Mouse (Mus musculus) heart, embryonic 12.5 days (tissue): ENCODE measurements around the gene Cckbr. TPM values are rescaled to one million over a fixed set of nuclear protein-coding genes. Genes with fewer than 3 reads are reported as not detected.

Experiments
- ATAC-seq: fragments of 200-750 bp; cut with Nextera tagmentation; 2 replicates; pipeline ENCODE4 v1.8.0; 2017; ENCODE audit warnings: moderate TSS enrichment, moderate library complexity; ENCODE audit not compliant: insufficient number of reproducible peaks, low FRiP score
- H3K27ac ChIP-seq: fragments of 300-500 bp; sonication (generic); 2 replicates; pipeline ENCODE4 v1.5.1; 2016; ENCODE audit warnings: mild to moderate bottlenecking, moderate library complexity; ENCODE audit not compliant: poor library complexity, severe bottlenecking
- H3K27me3 ChIP-seq: fragments of 300-500 bp; sonication (generic); replicated peaks from 2 replicates; pipeline ENCODE4 v1.6.1; 2016; ENCODE audit warnings: mild to moderate bottlenecking, moderate library complexity
- H3K36me3 ChIP-seq: fragments of 300-500 bp; sonication (generic); 2 replicates; pipeline ENCODE4 v1.6.1; 2016; ENCODE audit warnings: mild to moderate bottlenecking, moderate library complexity
- H3K4me1 ChIP-seq: fragments of 300-500 bp; sonication (generic); replicated peaks from 2 replicates; pipeline ENCODE4 v1.6.1; 2016; ENCODE audit warnings: mild to moderate bottlenecking
- H3K4me2 ChIP-seq: fragments of 300-500 bp; sonication (generic); 2 replicates; pipeline ENCODE4 v1.6.1; 2016; ENCODE audit warnings: mild to moderate bottlenecking, moderate library complexity
- H3K4me3 ChIP-seq: fragments of 300-500 bp; sonication (generic); 2 replicates; pipeline ENCODE4 v1.5.1; 2016; ENCODE audit warnings: mild to moderate bottlenecking
- H3K9ac ChIP-seq: fragments of 300-500 bp; sonication (generic); 2 replicates; pipeline ENCODE4 v1.6.1; 2016; ENCODE audit warnings: mild to moderate bottlenecking, moderate library complexity
- H3K9me3 ChIP-seq: fragments of 300-500 bp; sonication (generic); replicated peaks from 2 replicates; pipeline ENCODE4 v1.6.1; 2016; ENCODE audit warnings: mild to moderate bottlenecking, moderate library complexity
- WGBS: fragments of 180-500 bp; shearing (Covaris S2); methylation state at CpG from one replicate; pipeline ENCODE4 v1.1.7; 2016; 5-methylcytosine and 5-hydroxymethylcytosine counted together
- polyA plus RNA-seq: library from polyadenylated mRNA; unstranded; fragments of >200 nt; fragmentation: Nextera tagmentation; extraction: Ambion mirVana; gene quantifications from 2 replicates; pipeline ENCODE4 v1.2.1, GENCODE M21; 2016

Gene Cckbr
- not detected in 2 replicates for polyA plus RNA-seq

DNA sequence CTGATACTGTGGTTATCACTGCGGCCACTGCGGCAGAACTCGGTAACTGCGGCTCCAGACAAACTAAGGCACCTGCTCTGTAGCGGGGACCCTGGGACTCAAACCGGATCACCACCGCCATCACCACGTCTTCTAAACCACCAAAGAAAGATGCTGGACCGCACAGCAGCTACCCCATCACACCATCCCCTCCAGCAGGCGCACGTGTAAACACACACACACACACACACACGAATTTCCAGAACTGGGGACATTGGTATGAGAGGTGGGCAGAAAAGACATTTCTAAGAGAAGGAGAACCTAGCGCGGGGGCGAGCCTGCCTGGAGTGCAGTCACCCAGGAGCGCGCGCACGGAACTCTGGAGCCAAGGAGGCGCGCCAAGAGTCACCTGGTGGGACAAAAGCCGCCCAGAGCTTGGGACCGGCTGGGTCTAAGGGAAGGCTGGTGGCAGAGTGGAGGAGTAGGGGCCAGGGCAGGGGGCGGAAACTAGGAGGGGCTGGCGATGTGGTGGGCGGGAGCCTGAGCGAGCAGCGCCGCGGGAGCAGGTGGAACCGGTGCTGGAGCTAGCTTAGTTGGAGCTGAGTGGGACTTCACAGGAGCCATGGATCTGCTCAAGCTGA is at the start of gene Cckbr:
TSS of gene Cckbr (plus strand) at position 308 of the 620 bp plus-strand sequence.
- H3K9ac ChIP-seq: peak within 1 kb of the TSS; percentile 31; the same call in 1 of the 2 replicates
- H3K27me3 ChIP-seq: peaks cover 66% of the 10 kb centered on the region
- no peaks in the 10 kb centered on the region for H3K9me3 ChIP-seq
- no peak within 1 kb of the TSS for H3K27ac ChIP-seq
- peak within 1 kb of the TSS; percentile 50 for H3K4me3 ChIP-seq
- WGBS: 3% methylated on average over 31 of the region's 31 CpGs
- H3K4me2 ChIP-seq: peak within 1 kb of the TSS; percentile 91
- peaks cover 16% of the 10 kb centered on the region; the same call in 1 of the 2 replicates for H3K4me1 ChIP-seq
- H3K36me3 ChIP-seq: no peaks in the 10 kb centered on the region
- ATAC-seq: peak; percentile 73

DNA sequence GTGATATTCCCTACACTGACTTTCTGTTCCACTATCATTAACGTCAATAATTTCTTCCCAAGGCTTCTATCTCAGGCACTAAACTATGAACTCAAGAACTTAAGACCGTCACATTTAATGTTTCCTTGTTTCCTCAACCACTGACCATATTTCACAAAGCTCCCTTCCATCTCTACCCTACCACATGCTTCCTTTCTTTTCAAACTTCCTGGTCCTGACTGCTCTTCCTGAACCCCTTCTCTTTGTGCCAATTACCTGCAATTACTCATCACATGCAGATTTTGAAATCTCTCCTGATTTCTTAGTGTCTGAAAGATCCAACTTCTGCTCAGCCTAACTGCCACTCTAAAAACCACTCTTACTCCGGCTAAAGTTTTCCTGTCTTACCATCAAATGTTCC is 45.2 kb upstream of the Cckbr start:
- WGBS: 88% methylated on average over 3 of the region's 3 CpGs
- no peak for ATAC-seq
- no peak overlapping the region for H3K4me2 ChIP-seq
- H3K4me3 ChIP-seq: no peak overlapping the region
- no peak overlapping the region for H3K9ac ChIP-seq
- no peaks in the 10 kb centered on the region for H3K27me3 ChIP-seq
- no peaks in the 10 kb centered on the region for H3K9me3 ChIP-seq
- peaks cover 82% of the 10 kb centered on the region for H3K36me3 ChIP-seq
- H3K4me1 ChIP-seq: no peaks in the 10 kb centered on the region
- H3K27ac ChIP-seq: no peak overlapping the region

DNA sequence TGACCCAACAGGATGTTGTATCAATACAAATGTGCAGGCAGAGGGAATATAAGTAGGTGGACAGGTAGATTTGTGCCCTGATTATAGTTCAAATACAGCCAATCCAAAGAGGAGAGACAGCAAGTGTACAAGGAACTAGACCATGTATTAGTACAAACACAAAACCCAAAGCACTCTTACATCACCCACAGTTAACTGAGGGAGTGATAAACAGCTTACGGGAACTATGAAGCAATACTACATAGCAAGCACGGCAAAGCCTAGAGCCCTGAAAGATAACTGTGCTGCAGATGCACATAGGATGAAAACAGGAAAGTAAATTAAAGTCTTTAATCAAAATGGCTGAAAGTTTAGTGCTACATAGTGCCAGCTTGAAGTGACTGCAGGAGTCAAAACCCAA is 37.8 kb upstream of the Cckbr start:
- WGBS: 94% methylated on average over 2 of the region's 2 CpGs
- Histone ChIP-seq H3K36me3 (peaks cover 65% of the 10 kb centered on the region), H3K4me3 (no peak overlapping the region), H3K4me2 (no peak overlapping the region), H3K4me1 (no peaks in the 10 kb centered on the region), H3K9me3 (no peaks in the 10 kb centered on the region), H3K27me3 (no peaks in the 10 kb centered on the region), H3K9ac (no peak overlapping the region), H3K27ac (no peak overlapping the region)
- no peak for ATAC-seq

DNA sequence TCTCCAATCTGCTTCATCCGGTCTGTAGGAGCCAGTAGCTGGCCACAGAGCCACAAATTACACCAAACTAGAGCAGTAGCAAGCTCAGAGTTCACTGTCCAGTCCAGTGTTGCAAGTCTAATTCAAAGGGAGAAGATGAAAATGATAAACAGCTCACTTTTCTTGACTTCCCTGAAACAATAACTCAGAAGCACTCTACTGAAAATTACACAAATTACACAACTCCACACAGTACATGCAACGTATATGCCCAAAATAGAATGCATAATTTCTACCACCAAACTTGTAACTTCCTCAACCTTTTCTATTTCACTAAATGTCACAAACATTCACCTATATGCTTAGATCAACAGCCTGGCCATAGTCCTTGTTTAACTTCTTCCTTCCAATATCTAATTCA is 35.3 kb upstream of the Cckbr start:
- no peaks in the 10 kb centered on the region for H3K4me1 ChIP-seq
- peaks cover 53% of the 10 kb centered on the region for H3K36me3 ChIP-seq
- ATAC-seq: no peak
- H3K9me3 ChIP-seq: no peaks in the 10 kb centered on the region
- H3K9ac ChIP-seq: no peak overlapping the region
- 96% methylated on average over 2 of the region's 2 CpGs for WGBS
- no peaks in the 10 kb centered on the region for H3K27me3 ChIP-seq
- H3K4me2 ChIP-seq: no peak overlapping the region
- H3K27ac ChIP-seq: no peak overlapping the region
- H3K4me3 ChIP-seq: no peak overlapping the region

DNA sequence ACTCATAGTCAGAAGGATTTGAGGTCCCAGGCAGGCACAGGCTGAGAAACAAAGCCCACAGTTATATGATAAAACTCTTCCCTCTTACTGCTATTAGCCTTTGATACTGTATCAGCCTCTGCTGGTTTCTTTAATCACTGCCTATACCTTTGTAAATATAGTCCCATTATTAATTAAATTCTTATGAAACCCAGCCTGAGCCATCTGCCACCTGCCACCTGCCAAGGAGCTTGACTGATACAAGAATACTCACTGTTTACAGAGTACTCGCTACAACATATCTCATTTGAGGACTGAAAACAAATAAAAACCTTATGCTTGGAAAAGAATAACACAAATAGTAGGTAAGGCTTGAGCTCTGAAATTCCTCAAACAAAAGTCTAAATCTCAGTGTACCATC is 30.9 kb upstream of the Cckbr start:
- Histone ChIP-seq H3K4me2 (no peak overlapping the region), H3K4me3 (no peak overlapping the region), H3K27ac (no peak overlapping the region), H3K36me3 (peaks cover 23% of the 10 kb centered on the region), H3K27me3 (no peaks in the 10 kb centered on the region), H3K9me3 (no peaks in the 10 kb centered on the region), H3K9ac (no peak overlapping the region), H3K4me1 (peaks cover 7% of the 10 kb centered on the region)
- no peak for ATAC-seq
- WGBS: 91% methylated on average over 1 of the region's 1 CpGs

DNA sequence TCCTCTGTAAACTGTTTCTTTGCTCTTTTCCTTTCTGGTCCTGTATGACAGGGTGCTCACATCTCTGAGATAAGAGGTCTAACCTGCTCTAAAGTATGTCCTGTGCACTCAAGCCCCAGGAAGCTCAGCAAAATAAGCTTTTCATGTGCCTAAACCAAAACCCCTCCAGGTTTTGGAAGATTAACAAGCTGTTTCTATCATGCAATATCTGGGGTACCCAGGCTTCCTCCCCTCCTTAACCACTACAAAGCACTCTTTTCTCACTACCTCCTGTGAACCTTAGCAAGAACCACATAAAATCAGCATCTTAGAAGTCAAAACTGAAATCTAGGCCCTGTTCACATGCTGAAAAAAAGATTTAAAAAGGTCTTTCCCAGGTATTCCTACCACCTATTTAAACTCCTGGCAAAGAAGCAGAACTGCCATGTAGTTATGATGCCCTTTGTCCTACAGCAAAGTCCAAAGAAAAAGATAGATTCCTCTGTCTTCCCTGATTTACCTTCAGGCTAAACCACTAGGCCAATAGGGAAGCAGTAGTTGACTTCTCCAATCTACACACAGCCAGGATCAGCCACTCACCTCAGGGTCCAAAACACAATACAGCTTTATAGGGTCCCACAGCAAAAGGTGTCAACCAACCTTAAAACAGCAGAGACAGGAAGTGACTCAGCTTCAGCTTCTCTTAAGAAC is 30.3 kb upstream of the Cckbr start:
- no peak for ATAC-seq
- Histone ChIP-seq H3K9ac (no peak overlapping the region), H3K27me3 (no peaks in the 10 kb centered on the region), H3K36me3 (peaks cover 17% of the 10 kb centered on the region), H3K4me2 (no peak overlapping the region), H3K4me1 (peaks cover 7% of the 10 kb centered on the region), H3K9me3 (no peaks in the 10 kb centered on the region), H3K27ac (no peak overlapping the region), H3K4me3 (no peak overlapping the region)

DNA sequence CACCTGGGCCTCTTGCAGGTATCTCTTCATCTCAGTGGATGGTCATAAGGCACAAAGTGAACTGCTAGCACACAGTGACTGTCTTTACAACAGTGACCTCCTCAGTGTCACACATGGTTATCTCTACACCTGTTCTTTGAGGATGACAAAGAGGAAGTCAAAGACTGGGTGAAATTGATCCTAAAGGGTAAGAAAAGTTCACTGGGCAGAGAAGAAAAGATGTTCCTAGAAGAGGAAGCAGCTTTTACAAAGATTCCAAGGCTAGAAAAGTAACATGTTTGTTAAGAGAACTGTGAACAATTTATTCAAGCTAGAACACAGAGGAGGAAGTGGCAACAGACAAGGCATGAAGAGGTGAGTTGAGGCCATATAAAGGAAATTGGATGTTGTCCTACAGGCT is 29.4 kb upstream of the Cckbr start:
- Histone ChIP-seq H3K36me3 (peaks cover 17% of the 10 kb centered on the region), H3K4me1 (peaks cover 7% of the 10 kb centered on the region), H3K9ac (no peak overlapping the region), H3K4me3 (no peak overlapping the region), H3K9me3 (no peaks in the 10 kb centered on the region), H3K27ac (no peak overlapping the region), H3K27me3 (no peaks in the 10 kb centered on the region), H3K4me2 (no peak overlapping the region)
- ATAC-seq: no peak

DNA sequence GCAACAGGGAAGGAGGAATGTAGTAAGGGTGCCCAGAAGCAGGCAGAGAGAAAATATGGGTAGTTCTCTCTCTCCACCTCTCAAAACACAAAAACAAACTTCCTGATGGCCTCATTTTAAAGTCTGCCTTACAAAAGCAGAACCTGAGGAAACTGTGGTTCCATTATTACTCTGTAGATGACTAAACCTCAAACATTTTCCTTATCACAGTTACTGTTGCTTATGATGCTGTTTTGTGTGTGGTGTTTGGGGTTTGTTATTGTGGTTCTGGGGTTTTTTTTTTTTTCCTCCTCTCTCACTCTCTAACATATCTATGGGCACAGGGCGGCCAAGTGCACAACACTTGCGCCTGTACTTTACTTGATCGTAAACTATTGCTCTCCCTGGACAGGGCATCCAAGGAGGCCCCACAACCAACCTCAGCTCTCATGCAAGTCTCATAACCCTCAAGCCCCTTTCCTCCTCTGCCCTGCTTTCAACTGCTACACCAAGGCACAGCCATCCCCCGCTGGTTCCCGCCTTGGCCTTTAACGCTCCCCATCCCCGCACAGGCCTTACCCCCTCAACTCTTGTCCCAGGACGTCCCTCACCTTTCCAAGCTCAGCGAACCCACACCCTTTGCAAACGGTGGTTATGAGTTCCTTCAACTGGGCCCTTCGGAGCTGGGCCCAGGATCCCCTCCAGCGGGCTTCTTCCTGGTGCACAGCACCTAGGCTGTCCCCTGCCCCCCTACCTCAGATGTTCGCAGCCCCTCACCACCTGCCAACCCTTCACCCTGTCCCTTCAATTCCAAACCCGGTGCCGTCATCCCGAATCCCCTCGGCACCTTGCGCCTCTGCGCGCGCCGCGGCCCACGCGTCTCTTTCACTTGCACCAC is 26.2 kb upstream of the Cckbr start:
- H3K4me2 ChIP-seq: peak overlapping the region; percentile 90
- H3K9ac ChIP-seq: peak overlapping the region; percentile 96
- WGBS: 2% methylated on average over 25 of the region's 25 CpGs
- peak; percentile 0; the same call in 1 of the 2 replicates for ATAC-seq
- no peaks in the 10 kb centered on the region for H3K27me3 ChIP-seq
- H3K27ac ChIP-seq: peak overlapping the region; percentile 72
- H3K9me3 ChIP-seq: no peaks in the 10 kb centered on the region
- peak overlapping the region; percentile 94 for H3K4me3 ChIP-seq
- H3K4me1 ChIP-seq: peaks cover 7% of the 10 kb centered on the region
- H3K36me3 ChIP-seq: peaks cover 9% of the 10 kb centered on the region; the same call in 1 of the 2 replicates

DNA sequence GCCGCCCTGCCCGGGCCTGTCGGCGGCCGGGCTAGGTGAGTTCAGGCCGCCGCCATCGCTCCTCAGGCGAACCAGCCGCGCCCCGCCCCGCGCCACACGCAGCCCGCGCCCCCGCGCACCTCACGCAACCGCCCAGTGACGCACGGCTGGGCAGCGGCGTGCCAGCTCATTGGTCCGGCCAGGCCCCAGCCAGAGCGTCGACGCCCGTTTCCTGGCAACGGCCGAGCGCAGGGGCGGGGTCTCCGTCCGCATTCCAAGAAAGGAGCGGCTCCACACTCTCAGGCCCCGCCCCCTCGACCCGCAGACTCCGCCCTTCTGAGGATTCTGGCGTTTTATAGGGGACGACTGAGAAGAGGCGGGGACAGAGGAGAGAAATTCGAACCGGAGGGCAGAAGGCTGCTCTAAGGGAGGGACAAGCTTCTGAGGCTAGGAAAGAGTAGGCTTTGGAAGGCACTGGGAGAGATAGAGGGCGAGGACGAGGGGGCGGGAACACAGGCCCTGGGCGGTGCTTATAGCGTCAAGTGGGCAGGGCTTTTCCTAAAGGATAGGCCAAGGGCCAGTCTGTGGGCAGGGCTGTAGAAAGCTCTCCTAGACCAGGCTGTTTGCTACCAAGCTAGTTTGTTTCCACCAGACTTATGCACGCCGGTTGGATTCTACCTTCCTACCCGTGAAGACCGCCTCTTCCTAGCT is 25.5 kb upstream of the Cckbr start, which contains the start of gene Fam160a2:
TSS of gene Fam160a2 (minus strand) at position 120 of the 690 bp plus-strand sequence.
- under 1% methylated on average over 55 of the region's 55 CpGs for WGBS

DNA sequence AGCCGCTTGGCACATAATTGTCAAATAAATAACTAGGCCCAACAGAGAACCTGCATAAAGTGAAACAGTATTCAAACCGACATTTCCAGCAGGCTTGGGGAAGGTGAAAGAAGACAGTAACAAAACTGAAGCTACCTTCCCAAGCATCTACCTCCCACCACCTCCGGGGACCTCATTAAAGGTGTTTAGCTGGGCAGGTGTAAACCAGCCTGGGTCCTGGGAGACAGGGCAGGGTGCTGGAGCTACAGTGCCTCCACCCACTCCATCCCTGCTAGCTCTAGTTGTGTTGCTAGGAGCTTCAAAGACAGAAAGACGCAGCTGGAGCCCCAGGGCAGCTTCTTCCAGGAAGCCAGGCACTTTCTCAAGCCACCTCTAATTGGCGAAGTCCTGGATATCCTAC is 21.3 kb upstream of the Cckbr start, which contains the start of gene Cnga4:
TSS of gene Cnga4 (plus strand) at position 301 of the 400 bp plus-strand sequence.
- Histone ChIP-seq H3K4me2 (no peak within 1 kb of the TSS), H3K4me3 (no peak within 1 kb of the TSS), H3K9ac (no peak within 1 kb of the TSS), H3K9me3 (no peaks in the 10 kb centered on the region), H3K4me1 (no peaks in the 10 kb centered on the region; the same call in 1 of the 2 replicates), H3K36me3 (no peaks in the 10 kb centered on the region), H3K27me3 (no peaks in the 10 kb centered on the region), H3K27ac (no peak within 1 kb of the TSS)
- WGBS: 64% methylated on average over 5 of the region's 5 CpGs
- ATAC-seq: no peak

More for the DNA sequence above, 25.5 kb upstream of the Cckbr start, which contains the start of gene Fam160a2:
- H3K4me3 ChIP-seq: peak within 1 kb of the TSS; percentile 94
- peaks cover 6% of the 10 kb centered on the region; the same call in 1 of the 2 replicates for H3K36me3 ChIP-seq
- H3K27ac ChIP-seq: peak within 1 kb of the TSS; percentile 82
- H3K4me1 ChIP-seq: peaks cover 7% of the 10 kb centered on the region
- no peaks in the 10 kb centered on the region for H3K27me3 ChIP-seq
- ATAC-seq: peak; percentile 99
- H3K9me3 ChIP-seq: no peaks in the 10 kb centered on the region
- H3K9ac ChIP-seq: peak within 1 kb of the TSS; percentile 96
- peak within 1 kb of the TSS; percentile 90 for H3K4me2 ChIP-seq
